Mouse (Mus musculus): ENCODE results near the gene Ubr3.

Gene Ubr3

GRCm38 (mm10) chr2:69897039-69897617, at the start of gene Ubr3:
Gene Ubr3 (plus strand): TSS chr2:69897246.
- DNase-seq (ENCODE audit: low spot score): peak; percentile 97

- DNase-seq (ENCODE audit: low spot score): no peak
Observed at GRCm38 (mm10) chr2:69849215-69849614, 47.8 kb upstream of the Ubr3 start.

- DNase-seq (ENCODE audit: low spot score): no peak
Observed at GRCm38 (mm10) chr2:69851427-69852058, 45.5 kb upstream of the Ubr3 start.

DNA sequence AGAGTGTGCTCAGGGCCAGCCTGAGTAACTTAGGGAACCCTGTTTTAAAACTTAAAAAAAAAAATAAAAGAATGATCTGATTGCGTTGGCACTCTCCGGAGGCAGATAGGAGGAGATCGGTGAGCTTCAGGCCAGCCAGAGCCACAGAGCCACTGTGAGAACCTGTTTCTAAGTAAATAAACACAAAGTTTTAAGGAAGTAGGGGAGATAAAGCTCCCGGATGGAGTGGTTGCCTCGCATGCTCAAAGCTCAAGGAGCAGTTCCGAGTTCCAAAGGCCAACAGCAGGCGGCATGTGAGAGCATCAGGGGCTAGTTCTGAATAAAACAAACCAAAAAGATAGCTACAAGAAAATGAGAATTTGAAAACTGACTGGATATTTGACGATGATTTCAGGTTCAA, 40.7 kb upstream of the Ubr3 start:
- DNase-seq (ENCODE audit: low spot score): no peak

DNA sequence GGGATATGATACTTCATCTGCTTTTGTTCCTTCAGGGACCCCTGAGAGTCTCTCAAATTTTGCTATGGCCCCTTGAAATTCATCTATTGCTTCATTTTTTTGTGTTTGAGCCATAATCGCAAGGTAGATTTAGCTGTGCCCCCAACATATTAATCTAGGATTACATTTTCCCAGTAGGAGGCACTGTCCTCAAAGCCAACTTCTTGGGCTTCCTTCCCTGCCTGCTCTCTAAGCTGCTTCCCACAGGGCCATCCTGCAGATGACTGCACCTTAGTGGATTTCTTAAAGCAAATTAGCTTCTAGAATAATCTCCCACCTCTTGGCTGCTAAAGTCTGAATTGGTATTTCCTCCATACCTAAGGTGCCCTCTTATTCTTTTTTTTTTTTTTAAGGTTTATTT, 39.2 kb upstream of the Ubr3 start:
- DNase-seq (ENCODE audit: low spot score): no peak

GRCm38 (mm10) chr2:69860972-69861452, 36.0 kb upstream of the Ubr3 start:
- no peak for DNase-seq (ENCODE audit: low spot score)

- peak; percentile 93 for DNase-seq (ENCODE audit: low spot score)
Observed at GRCm38 (mm10) chr2:69861485-69862091, 35.5 kb upstream of the Ubr3 start, which contains the start of gene Ssb. Gene Ssb (plus strand): TSS chr2:69861562.

DNA sequence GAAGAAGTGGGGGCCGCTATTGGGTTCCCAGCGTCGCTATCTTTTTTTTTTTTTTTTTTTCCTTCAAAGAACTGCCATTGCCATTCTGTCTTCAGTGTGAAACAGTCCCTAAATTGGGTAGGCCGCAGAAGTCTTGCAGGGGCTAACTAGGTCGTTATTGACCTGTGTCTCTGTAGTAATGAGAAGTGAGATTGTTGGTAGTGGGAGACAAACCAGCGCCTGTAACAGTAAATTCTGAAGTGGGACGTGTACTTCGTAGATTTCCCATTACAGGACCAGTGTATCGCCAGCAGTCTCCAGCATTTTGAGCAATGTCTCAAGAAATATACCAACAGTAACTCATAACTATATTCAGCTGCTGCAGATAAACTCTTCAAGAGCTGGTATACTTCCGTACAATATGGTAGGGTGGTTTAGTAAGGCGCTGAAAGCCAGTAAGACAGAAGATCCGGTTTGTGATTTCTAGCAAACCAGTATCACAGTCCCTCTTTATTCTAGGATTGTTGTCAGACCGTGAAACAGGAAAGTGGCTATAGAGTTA, 34.9 kb upstream of the Ubr3 start:
- DNase-seq (ENCODE audit: low spot score): no peak

- DNase-seq (ENCODE audit: low spot score): no peak
Observed at GRCm38 (mm10) chr2:69883990-69884391, 13.1 kb upstream of the Ubr3 start.

DNA sequence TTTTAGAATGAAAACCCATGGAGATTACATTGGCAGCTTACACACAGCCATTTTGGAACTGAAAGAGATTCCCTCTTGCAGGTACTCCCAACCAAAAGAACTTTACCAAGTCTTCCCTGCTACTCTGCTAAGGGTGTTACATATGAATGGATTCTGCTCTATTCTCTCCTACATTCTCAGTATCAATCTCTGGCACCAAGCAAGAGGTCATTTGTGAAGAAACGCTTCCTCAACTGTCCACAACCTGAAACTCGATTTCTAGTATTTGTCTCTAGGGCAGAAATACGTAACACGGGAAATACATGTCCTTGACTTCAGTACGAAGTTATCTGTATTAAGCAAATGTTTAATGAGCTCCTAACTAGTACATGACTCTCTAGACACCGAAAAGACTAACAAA, 12.5 kb upstream of the Ubr3 start:
- DNase-seq (ENCODE audit: low spot score): no peak

DNA sequence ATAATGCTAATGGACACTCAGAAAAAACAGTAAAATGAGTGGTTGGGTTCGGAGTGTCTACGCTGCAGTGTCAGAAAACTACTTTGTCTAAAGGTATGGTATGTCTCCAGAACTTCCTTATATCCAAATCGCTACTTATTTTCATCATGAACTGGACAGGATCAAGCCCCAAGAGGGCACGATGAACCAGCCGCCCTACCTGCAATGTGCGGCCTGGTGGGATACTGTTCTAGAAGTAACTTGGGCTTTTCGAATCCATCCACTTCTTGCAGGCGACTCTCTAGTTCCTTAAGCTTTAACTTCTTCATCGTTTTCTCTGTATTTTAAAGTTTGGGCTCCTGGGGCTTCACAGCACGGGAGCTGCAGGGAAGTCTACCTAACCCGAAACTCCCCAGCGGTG, 12.0 kb upstream of the Ubr3 start:
- no peak for DNase-seq (ENCODE audit: low spot score)

DNA sequence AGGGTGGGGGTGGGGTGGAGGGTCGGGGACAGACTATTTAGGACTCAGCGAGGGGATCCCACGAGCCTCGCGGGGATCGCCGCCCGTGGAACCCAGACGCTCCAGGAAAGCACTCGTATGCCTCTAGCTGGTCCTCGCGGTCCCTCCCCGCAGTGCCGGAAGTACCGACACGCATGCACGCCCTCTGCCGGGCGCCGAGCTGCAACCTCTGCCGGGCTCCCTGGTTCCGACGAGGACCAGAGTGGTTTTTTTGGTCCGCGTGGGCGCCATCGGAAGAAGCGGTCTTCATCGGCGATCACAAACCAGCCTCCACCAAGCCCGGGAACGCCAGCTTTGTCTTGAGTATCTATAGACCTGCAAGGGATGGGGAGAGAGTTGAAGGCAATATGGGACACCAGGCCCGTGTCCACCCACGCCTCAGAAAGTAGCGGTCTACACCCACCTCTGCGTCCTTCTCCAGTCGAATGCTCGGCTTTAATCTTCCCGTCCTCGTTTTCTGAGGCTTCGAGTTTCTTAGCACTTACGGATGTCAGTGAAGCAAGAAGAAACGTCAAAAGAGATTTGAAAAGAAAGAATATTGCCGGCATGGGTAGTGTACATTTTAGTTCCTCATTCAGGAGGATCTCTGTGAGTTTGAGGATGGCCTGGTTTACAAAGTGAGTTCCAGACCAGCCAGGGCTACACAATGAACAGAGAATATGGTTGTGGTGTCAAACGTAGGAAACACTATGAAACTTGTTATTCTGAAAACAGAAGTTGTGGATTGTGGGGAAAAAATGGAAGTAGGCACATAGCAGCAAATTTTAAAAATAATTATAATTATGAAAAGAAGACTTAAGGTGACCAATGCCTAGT, 11.4 kb upstream of the Ubr3 start, which contains the start of gene Mettl5:
Gene Mettl5, minus strand, starts transcription at position 165 of the 855 bp plus-strand sequence.
- peak; percentile 90 for DNase-seq (ENCODE audit: low spot score)

DNA sequence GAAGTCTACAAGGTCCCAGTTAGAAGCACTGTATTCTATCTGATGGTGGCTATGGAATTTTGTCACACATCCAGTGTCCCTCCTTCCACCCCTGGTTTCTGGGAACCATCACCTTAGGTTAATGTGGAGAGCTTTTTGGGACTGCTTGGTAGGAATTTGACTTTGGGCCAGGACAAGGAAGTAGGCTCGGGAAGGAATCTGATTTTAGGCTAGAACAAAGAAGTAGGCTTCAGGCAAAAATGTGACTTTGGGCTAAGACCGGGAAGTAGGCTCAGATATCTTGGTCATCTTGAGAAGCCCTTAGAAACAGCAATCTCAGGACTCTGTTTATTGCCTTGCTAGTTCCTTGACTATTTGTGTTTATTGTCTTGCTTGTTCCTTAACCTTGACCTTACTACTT, 8.1 kb upstream of the Ubr3 start:
- DNase-seq (ENCODE audit: low spot score): no peak

GRCm38 (mm10) chr2:69890843-69891242, 6.2 kb upstream of the Ubr3 start:
- no peak for DNase-seq (ENCODE audit: low spot score)

DNA sequence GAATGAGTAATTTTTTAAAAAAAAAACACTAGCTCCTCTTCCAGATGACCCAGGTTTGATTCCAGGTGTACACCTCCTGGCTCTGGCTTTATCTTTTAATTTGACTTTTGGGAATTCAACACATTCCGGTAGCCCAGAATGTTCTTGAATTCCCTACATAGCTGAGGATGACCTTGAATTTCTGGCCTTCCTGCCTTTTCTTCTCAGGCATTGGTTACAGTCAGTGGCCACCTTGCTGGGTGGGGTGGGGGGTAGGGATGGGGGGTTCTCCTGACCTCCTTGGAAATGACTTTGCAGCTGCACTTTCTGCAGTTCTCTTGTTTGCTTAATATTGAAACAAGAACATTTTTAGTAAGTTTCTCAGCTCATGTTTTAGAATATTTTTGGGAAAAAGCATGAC, 3.9 kb upstream of the Ubr3 start:
- no peak for DNase-seq (ENCODE audit: low spot score)

- DNase-seq (ENCODE audit: low spot score): no peak
Observed at GRCm38 (mm10) chr2:69893891-69894290, 3.2 kb upstream of the Ubr3 start.

- no peak for DNase-seq (ENCODE audit: low spot score)
Observed at GRCm38 (mm10) chr2:69895502-69896223, 1.4 kb upstream of the Ubr3 start.

- no peak for DNase-seq (ENCODE audit: low spot score)
Observed at GRCm38 (mm10) chr2:69896224-69896581, 843 bp upstream of the Ubr3 start.

- DNase-seq (ENCODE audit: low spot score): peak; percentile 51
Observed at GRCm38 (mm10) chr2:69897618-69898575, 851 bp downstream of the Ubr3 start.

DNA sequence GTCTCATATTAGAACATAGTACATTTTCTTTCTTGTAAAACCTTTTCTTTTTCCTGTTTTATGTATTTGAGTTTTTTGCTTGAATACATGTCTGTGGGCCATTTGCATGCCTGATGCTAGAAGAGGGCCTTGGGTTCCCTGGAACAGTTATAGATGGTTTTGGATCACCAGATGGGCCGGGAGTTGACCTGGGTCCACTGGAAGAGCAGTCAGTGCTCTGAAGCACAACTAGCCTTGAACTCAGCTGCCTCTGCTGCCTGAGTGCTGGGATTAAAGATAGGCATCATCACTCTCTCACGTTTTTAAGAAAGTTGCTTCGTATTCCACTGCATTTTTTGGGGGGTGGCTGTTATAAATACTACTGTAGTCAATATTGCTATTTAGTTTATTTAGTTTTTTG, 6.5 kb downstream of the Ubr3 start:
- DNase-seq (ENCODE audit: low spot score): no peak

Measured in layer of hippocampus, adult 11-12 months (tissue).